Mouse (Mus musculus) kidney, embryonic 14.5 days (tissue): ENCODE measurements around the gene Man1c1. TPM values are rescaled to one million over a fixed set of nuclear protein-coding genes. Genes with fewer than 3 reads are reported as not detected.

Source experiments
- ATAC-seq: fragments of 200-750 bp; cut with Nextera tagmentation; 2 replicates; pipeline ENCODE4 v1.8.0; 2017; ENCODE audit warnings: moderate number of reproducible peaks, mild to moderate bottlenecking, moderate TSS enrichment, moderate library complexity; ENCODE audit not compliant: low FRiP score, low TSS enrichment
- H3K27ac ChIP-seq: fragments of 300-500 bp; sonication (generic); 2 replicates; pipeline ENCODE4 v1.5.1; 2014; ENCODE audit warnings: low read depth, mild to moderate bottlenecking, low read length, moderate library complexity, mixed read lengths
- H3K27me3 ChIP-seq: fragments of 300-500 bp; sonication (generic); 2 replicates; pipeline ENCODE4 v1.6.1; 2014; ENCODE audit warnings: mild to moderate bottlenecking, low read length; ENCODE audit not compliant: control insufficient read depth, insufficient read depth
- H3K36me3 ChIP-seq: fragments of 300-500 bp; sonication (generic); 2 replicates; pipeline ENCODE4 v1.6.1; 2014; ENCODE audit warnings: low read length, mixed read lengths; ENCODE audit not compliant: control insufficient read depth, insufficient read depth
- H3K4me1 ChIP-seq: fragments of 300-500 bp; sonication (generic); 2 replicates; pipeline ENCODE4 v1.6.1; 2014; ENCODE audit warnings: low read length, mixed read lengths; ENCODE audit not compliant: control insufficient read depth, insufficient read depth
- H3K4me2 ChIP-seq: fragments of 300-500 bp; sonication (generic); replicated peaks from 2 replicates; pipeline ENCODE4 v1.6.1; 2014; ENCODE audit warnings: low read depth, mild to moderate bottlenecking, low read length
- H3K4me3 ChIP-seq: fragments of 300-500 bp; sonication (generic); 2 replicates; pipeline ENCODE4 v1.5.1; 2014; ENCODE audit warnings: mild to moderate bottlenecking, low read length
- H3K9ac ChIP-seq: fragments of 300-500 bp; sonication (generic); 2 replicates; pipeline ENCODE4 v1.6.1; 2014; ENCODE audit warnings: low read depth, mild to moderate bottlenecking, low read length, moderate library complexity
- H3K9me3 ChIP-seq: fragments of 300-500 bp; sonication (generic); 2 replicates; pipeline ENCODE4 v1.6.1; 2016; ENCODE audit warnings: low read length; ENCODE audit not compliant: control insufficient read depth
- WGBS: fragments of 180-500 bp; shearing (Covaris S2); extraction: QIAGEN DNeasy Blood & Tissue Kit; methylation state at CpG from one replicate; pipeline ENCODE4 v1.1.7; 2014; 5-methylcytosine and 5-hydroxymethylcytosine counted together
- polyA plus RNA-seq: library from polyadenylated mRNA; unstranded; fragments of >200 nt; fragmentation: Nextera tagmentation; extraction: Ambion mirVana; gene quantifications from 2 replicates; pipeline ENCODE4 v1.2.1, GENCODE M21; 2014

Man1c1 gene
- polyA plus RNA-seq, 1 experiment from 2014 or later = 5.3 TPM

DNA sequence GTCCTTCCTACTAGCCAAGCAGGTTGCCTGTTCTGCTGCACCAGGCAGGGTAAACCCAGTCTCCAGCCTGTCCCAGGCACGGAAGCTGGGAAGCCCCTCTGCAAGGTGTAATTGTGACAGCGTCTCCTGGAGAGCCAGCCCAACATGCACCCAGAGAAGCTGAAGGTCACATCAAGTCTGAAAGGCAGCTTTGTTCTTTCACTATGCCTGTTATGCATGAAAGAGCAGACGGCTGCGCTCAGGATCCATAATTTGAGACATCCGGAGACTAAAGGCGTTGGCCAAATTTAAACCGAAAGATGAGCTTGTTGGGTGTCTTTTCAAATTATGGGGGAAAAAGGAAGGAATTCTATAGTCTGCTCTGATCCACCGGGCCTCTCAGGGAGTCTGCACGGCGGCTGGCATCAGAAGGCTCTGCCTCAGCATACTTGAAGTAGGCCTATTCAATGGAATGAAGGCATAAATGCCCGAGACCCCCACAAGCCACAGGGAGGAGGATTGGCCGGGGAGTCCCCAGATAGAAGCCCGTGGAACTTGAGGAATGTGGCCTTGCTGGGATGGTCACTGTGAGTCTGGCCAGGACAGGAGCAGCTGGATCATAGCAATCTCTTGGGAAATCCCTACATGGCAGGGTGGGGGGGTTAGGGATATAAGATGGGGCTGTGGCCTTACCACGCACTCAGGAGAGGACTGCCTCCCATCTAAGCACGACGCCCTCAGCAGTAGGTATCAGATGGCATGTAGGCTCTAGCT is 40.0 kb upstream of the Man1c1 start:
- ATAC-seq = no peak
- 41% methylated on average over 16 of the region's 16 CpGs for WGBS
- Histone ChIP-seq H3K4me2 (no peak overlapping the region), H3K9ac (no peak overlapping the region), H3K36me3 (peaks cover 31% of the 10 kb centered on the region), H3K9me3 (no peaks in the 10 kb centered on the region), H3K4me1 (peaks cover 8% of the 10 kb centered on the region; the same call in 1 of the 2 replicates), H3K4me3 (no peak overlapping the region), H3K27me3 (no peaks in the 10 kb centered on the region), H3K27ac (no peak overlapping the region)

GRCm38 (mm10) chr4:134741949-134742348 is 37.9 kb upstream of the Man1c1 start:
- no peak for ATAC-seq
- H3K4me2 ChIP-seq = no peak overlapping the region
- H3K4me1 ChIP-seq = peaks cover 12% of the 10 kb centered on the region; the same call in 1 of the 2 replicates
- no peak overlapping the region for H3K4me3 ChIP-seq
- no peaks in the 10 kb centered on the region for H3K9me3 ChIP-seq
- peaks cover 11% of the 10 kb centered on the region for H3K36me3 ChIP-seq
- WGBS = 78% methylated on average over 8 of the region's 8 CpGs
- H3K9ac ChIP-seq = no peak overlapping the region
- no peaks in the 10 kb centered on the region for H3K27me3 ChIP-seq
- no peak overlapping the region for H3K27ac ChIP-seq

- Histone ChIP-seq H3K9ac (no peak overlapping the region), H3K4me2 (no peak overlapping the region), H3K9me3 (no peaks in the 10 kb centered on the region), H3K36me3 (no peaks in the 10 kb centered on the region; the same call in 1 of the 2 replicates), H3K27ac (no peak overlapping the region), H3K4me3 (no peak overlapping the region), H3K4me1 (peaks cover 15% of the 10 kb centered on the region; the same call in 1 of the 2 replicates), H3K27me3 (no peaks in the 10 kb centered on the region)
- WGBS = 93% methylated on average over 4 of the region's 4 CpGs
- no peak for ATAC-seq
Measured at GRCm38 (mm10) chr4:134740186-134740585, 36.1 kb upstream of the Man1c1 start.

DNA sequence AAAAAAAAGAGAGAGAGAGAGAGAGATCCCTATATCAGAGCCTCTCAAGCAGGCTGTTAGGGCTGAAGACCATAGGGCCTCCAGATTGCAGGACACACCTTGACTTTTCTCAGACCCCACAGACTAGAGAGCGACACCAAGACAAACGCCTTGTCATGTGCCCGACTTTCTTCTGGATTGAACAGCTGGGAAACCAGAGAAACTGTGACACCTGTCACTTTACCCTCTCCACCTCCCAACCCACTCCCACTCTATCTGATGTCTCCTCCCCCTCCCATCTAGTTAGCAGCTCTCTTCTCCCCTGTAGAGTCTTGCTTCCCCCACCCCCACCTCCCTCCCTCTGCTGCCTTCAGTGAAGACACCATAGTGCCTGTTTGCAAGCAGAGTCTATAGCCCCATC is 35.4 kb upstream of the Man1c1 start:
- no peaks in the 10 kb centered on the region for H3K9me3 ChIP-seq
- no peak overlapping the region for H3K27ac ChIP-seq
- H3K27me3 ChIP-seq = no peaks in the 10 kb centered on the region
- H3K4me2 ChIP-seq = no peak overlapping the region
- 58% methylated on average over 3 of the region's 3 CpGs for WGBS
- no peaks in the 10 kb centered on the region; the same call in 1 of the 2 replicates for H3K36me3 ChIP-seq
- no peak overlapping the region for H3K4me3 ChIP-seq
- H3K4me1 ChIP-seq = peaks cover 17% of the 10 kb centered on the region; the same call in 1 of the 2 replicates
- no peak overlapping the region for H3K9ac ChIP-seq
- ATAC-seq = no peak

GRCm38 (mm10) chr4:134737365-134737910 is 33.3 kb upstream of the Man1c1 start:
- no peak for ATAC-seq
- WGBS = 60% methylated on average over 14 of the region's 14 CpGs

GRCm38 (mm10) chr4:134736147-134736546 is 32.1 kb upstream of the Man1c1 start:
- H3K9ac ChIP-seq = no peak overlapping the region
- H3K9me3 ChIP-seq = no peaks in the 10 kb centered on the region
- 47% methylated on average over 7 of the region's 7 CpGs for WGBS
- H3K27ac ChIP-seq = no peak overlapping the region
- no peak overlapping the region for H3K4me2 ChIP-seq
- H3K36me3 ChIP-seq = no peaks in the 10 kb centered on the region
- no peak for ATAC-seq
- H3K27me3 ChIP-seq = no peaks in the 10 kb centered on the region
- H3K4me1 ChIP-seq = peaks cover 20% of the 10 kb centered on the region; the same call in 1 of the 2 replicates
- no peak overlapping the region for H3K4me3 ChIP-seq

More at GRCm38 (mm10) chr4:134737365-134737910, 33.3 kb upstream of the Man1c1 start:
- Histone ChIP-seq H3K9me3 (no peaks in the 10 kb centered on the region), H3K27me3 (no peaks in the 10 kb centered on the region), H3K36me3 (no peaks in the 10 kb centered on the region; the same call in 1 of the 2 replicates), H3K27ac (no peak overlapping the region), H3K4me1 (peaks cover 20% of the 10 kb centered on the region; the same call in 1 of the 2 replicates), H3K4me3 (no peak overlapping the region), H3K9ac (no peak overlapping the region), H3K4me2 (no peak overlapping the region)

GRCm38 (mm10) chr4:134734629-134735081 is 30.6 kb upstream of the Man1c1 start:
- H3K4me1 ChIP-seq = peaks cover 20% of the 10 kb centered on the region; the same call in 1 of the 2 replicates
- H3K36me3 ChIP-seq = no peaks in the 10 kb centered on the region
- H3K9ac ChIP-seq = no peak overlapping the region
- 0 out of 2 replicates have a peak, but pooled peaks have one; percentile 1 for ATAC-seq
- no peaks in the 10 kb centered on the region for H3K9me3 ChIP-seq
- H3K27me3 ChIP-seq = no peaks in the 10 kb centered on the region
- 61% methylated on average over 9 of the region's 9 CpGs for WGBS
- peak overlapping the region; percentile 22 for H3K4me2 ChIP-seq
- H3K27ac ChIP-seq = peak overlapping the region; percentile 55; the same call in 1 of the 2 replicates
- H3K4me3 ChIP-seq = no peak overlapping the region

DNA sequence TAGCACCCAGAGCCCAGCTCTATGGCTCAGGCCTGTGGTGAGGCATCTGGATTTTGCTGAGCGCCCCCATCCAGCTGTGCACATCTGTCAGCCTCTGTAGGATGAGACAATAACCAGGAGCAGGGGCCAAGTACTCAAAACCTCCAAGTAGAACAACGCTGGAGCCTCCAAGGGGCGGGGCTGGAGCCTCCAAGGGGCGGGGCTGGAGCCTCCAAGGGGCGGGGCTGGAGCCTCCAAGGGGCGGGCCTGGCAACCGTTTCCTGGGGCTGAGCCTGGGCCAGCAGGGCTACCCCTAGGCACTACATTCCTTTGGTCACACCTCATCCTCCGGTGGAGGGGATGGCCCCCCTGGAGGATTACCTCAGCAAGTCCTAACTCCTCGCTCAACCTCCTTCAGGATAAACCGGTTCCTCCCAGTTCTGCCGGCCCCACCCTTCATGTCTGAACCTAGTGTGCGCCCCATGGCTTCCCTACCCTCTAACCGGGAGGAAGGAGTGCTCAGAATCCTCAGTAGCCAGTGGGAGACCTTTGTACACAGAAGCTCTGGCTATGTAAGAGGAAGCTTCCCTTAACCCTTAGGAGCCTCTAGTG is 30.0 kb upstream of the Man1c1 start:
- no peaks in the 10 kb centered on the region for H3K27me3 ChIP-seq
- peak; percentile 68 for ATAC-seq

More for the DNA sequence above, 30.0 kb upstream of the Man1c1 start:
- Histone ChIP-seq H3K36me3 (no peaks in the 10 kb centered on the region), H3K4me1 (peaks cover 20% of the 10 kb centered on the region; the same call in 1 of the 2 replicates), H3K4me3 (no peak overlapping the region), H3K9ac (no peak overlapping the region), H3K27ac (peak overlapping the region; percentile 55; the same call in 1 of the 2 replicates), H3K9me3 (no peaks in the 10 kb centered on the region), H3K4me2 (peak overlapping the region; percentile 22)
- WGBS = 8% methylated on average over 13 of the region's 13 CpGs
